Mouse (Mus musculus) heart, postnatal 0 days (tissue): ENCODE measurements around the gene Kcnj6.

Source experiments
- CTCF ChIP-seq: IDR thresholded peaks from 2 replicates; pipeline ENCODE4 v1.5.1; 2016; ENCODE audit warnings: antibody characterized with exemption, control low read depth, low read depth
- EP300 ChIP-seq: IDR thresholded peaks from 2 replicates; pipeline ENCODE4 v1.6.1; 2016; ENCODE audit warnings: antibody characterized with exemption, low read depth

DNA sequence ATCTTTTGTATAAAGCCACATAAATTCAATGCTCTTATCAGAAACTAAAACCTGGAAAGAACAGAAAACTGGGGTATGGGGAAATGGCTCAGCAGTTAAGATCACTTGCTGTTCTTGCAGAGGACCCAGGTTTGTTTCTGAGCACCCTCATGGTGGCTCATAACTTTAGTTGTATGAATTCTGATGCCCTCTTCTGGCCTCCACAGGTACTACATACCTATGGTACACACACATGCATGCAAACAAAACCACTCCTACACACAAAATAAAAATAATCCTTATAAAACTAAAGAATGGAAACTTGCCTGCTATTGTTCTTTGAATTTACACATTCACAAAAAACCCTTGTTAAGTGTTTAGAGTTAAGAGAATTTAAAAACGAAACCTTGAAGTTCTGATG is 131.7 kb downstream of the Kcnj6 start:
- TF ChIP-seq CTCF (no peak), EP300 (no peak)
